Mouse (Mus musculus): ENCODE results near the gene 1700067K01Rik. TPM values are rescaled to one million over a fixed set of nuclear protein-coding genes. Genes with fewer than 3 reads are reported as not detected.

1700067K01Rik gene
- total RNA-seq, 4 experiments from 2014 or later: 0.39 TPM; not detected in 3

- no peak for DNase-seq (ENCODE audit: low spot score in 2 of 2)
Measured at GRCm38 (mm10) chr8:84046505-84046904, 45.2 kb downstream of the 1700067K01Rik start.

DNA sequence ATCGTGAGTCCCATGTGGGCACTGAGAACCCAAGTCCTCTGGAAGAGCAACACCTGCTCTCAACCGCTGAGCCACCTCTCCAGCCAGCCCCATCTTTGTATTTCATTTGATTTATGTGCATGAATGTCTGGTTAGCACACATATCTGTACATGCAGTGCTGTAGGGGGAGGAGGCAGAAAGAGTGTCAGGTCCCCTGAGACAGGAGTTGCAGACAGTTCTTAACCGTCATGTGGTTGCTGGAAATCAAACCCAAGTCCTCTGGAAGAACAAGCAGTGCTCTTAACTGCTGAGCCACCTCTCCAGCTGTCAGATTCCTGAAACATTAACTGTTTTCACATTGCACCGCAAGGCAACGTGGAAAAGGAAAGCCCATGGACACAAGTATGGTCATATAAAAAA lies 46.9 kb downstream of the 1700067K01Rik start:
- no peak for DNase-seq (ENCODE audit: low spot score in 2 of 2)

- no peak for DNase-seq (ENCODE audit: low spot score in 2 of 2)
Measured at GRCm38 (mm10) chr8:84052746-84053145, 51.4 kb downstream of the 1700067K01Rik start.

DNA sequence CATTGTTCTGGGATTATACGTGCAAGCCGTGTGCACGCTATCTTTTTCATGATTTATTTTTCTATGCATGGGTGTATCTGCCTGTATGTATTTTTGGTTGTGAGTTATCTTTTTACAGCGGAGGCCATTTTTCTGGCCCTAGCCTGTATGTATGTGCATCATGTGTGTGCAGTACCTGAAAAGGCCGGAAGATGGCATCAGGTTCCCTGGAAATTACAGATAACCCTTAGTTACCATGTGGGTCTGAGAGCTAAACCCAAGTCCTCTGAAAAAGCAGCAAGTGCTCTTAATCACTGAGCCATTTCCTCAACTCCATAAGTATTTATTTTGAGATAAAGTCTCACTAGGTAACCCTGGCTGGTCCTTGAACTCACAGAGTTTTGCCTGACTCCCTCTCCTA lies 51.9 kb downstream of the 1700067K01Rik start:
- no peak for DNase-seq (ENCODE audit: low spot score in 2 of 2)

Small RNAs within 50 kb of the gene (microRNA-seq; reads per million reads assigned to microRNA genes)
- gene Mir1199 (0.64 to 0.76 reads per million in 2 experiments), gene Mir8111 (7.3 to 8.3 reads per million in 2 experiments)

Other genes starting within 250 kb of the 1700067K01Rik start
- 100 to 1,000 TPM; 287 to 307 (median 299) TPM for gene Adgrl1, start 101.4 kb upstream of the 1700067K01Rik start, total RNA-seq (2022)
- 1 to 10 TPM in 1 of 4 experiments, under 1 TPM in 3; 0.22 to 1.1 (median 0.66) TPM for gene Gm10644, start 46.3 kb upstream of the 1700067K01Rik start, total RNA-seq (2022)
- 1 to 10 TPM in 1 of 4 experiments, under 1 TPM in 3; 0.63 to 1.1 (median 0.75) TPM for gene Asf1b, start 46.0 kb upstream of the 1700067K01Rik start, total RNA-seq (2022)
- gene Prkaca, start 28.5 kb upstream of the 1700067K01Rik start, total RNA-seq (2022): 100 to 1,000 TPM; 246 to 260 (median 252) TPM
- 10 to 100 TPM; 37.6 to 42.8 (median 40.0) TPM for gene Samd1, start 3.8 kb upstream of the 1700067K01Rik start, total RNA-seq (2022)
- 1 to 10 TPM; 1.0 to 2.3 (median 1.5) TPM for gene 2210011C24Rik, start 10.7 kb downstream of the 1700067K01Rik start, total RNA-seq (2022)
- gene Palm3, start 20.0 kb downstream of the 1700067K01Rik start, total RNA-seq (2022): 1 to 10 TPM; 3.3 to 5.0 (median 4.2) TPM
- gene Il27ra, start 41.1 kb downstream of the 1700067K01Rik start, total RNA-seq (2022): 1 to 10 TPM; 1.5 to 2.7 (median 1.8) TPM
- gene Rln3, start 43.5 kb downstream of the 1700067K01Rik start, total RNA-seq (2022): not detected
- 1 to 10 TPM; 3.4 to 7.1 (median 5.4) TPM for gene Gm10643, start 63.6 kb downstream of the 1700067K01Rik start, total RNA-seq (2022)
- gene Rfx1, start 65.3 kb downstream of the 1700067K01Rik start, total RNA-seq (2022): 10 to 100 TPM; 24.6 to 34.1 (median 28.3) TPM
- gene Dcaf15, start 103.3 kb downstream of the 1700067K01Rik start, total RNA-seq (2022): 10 to 100 TPM; 18.9 to 21.6 (median 19.3) TPM
- gene Podnl1, start 124.5 kb downstream of the 1700067K01Rik start, total RNA-seq (2022): not detected
- gene Cc2d1a, start 146.4 kb downstream of the 1700067K01Rik start, total RNA-seq (2022): 10 to 100 TPM; 54.1 to 61.7 (median 57.8) TPM
- 1 to 10 TPM; 2.1 to 3.5 (median 2.6) TPM for gene 4930432K21Rik, start 146.5 kb downstream of the 1700067K01Rik start, total RNA-seq (2022)
- gene Nanos3, start 183.7 kb downstream of the 1700067K01Rik start, total RNA-seq (2022): 1 to 10 TPM; 1.0 to 3.7 (median 2.8) TPM
- gene Zswim4, start 235.6 kb downstream of the 1700067K01Rik start, total RNA-seq (2022): 10 to 100 TPM; 15.1 to 17.6 (median 16.6) TPM
- 100 to 1,000 TPM in 2 of 4 experiments, 10 to 100 TPM in 2; 94.5 to 137 (median 106) TPM for gene D8Ertd738e, start 248.2 kb downstream of the 1700067K01Rik start, total RNA-seq (2022)

All from layer of hippocampus, adult 8-10 months (tissue).